Mouse (Mus musculus): ENCODE data around the gene Pde10a.
"Not testable (repeated sequence)": the region's sequence is repeated elsewhere in the genome, so short reads cannot be mapped to it uniquely, and the experiment has no call there.

Gene Pde10a

DNA sequence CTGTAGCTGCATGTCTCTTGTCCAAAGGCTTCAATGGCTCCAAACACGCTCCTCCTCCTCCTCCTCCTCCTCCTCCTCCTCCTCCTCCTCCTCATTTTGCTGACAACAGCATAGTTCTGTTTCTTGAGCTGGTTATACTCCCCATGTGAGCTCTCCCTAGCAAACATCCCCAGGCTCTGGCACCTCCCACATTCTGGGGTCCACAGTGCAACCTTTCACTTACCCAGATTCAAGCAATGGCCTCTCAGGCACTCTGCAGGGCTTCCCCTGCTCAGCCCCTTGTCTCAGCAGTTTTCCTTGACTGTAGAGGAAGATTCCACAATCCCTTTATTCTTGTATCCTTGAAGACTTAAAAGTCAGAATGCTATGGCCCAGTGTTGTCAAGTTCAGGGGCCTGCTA, 173.1 kb downstream of the Pde10a start:
- DNase-seq (ENCODE audit: low read depth, low spot score) = no peak

GRCm38 (mm10) chr17:8698793-8699192, 173.6 kb downstream of the Pde10a start:
- Histone ChIP-seq H3K36me3 (ENCODE audit: control insufficient read depth, insufficient read depth, low read length, poor library complexity, severe bottlenecking) (no peaks in the 10 kb centered on the region), H3K27me3 (ENCODE audit: control insufficient read depth, insufficient read depth, low read length, poor library complexity, severe bottlenecking) (no peaks in the 10 kb centered on the region)
- no peak for DNase-seq (ENCODE audit: low read depth, low spot score)

More for the DNA sequence above, 173.1 kb downstream of the Pde10a start:
- H3K36me3 ChIP-seq (ENCODE audit: control insufficient read depth, insufficient read depth, low read length, poor library complexity, severe bottlenecking) = no peaks in the 10 kb centered on the region
- H3K27me3 ChIP-seq (ENCODE audit: control insufficient read depth, insufficient read depth, low read length, poor library complexity, severe bottlenecking) = no peaks in the 10 kb centered on the region

DNA sequence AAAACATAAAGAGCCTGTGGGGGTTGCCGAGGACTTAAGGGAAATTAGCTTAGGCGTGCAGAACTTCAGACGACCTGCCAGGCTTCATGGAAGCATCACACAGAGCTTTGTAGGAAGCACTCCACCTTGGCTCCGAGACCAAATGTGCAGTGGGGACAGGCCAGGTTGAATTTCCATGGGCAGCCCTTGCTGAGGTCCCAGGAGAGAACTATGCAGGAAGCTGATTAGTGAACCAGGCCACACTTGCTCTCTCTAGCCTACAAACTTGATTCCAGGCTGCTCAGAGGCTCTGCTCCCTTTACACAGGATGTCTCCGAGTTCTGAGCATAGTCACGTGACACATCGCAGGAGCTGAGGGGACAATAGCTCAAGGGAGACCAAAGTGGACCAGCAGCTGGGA, 175.9 kb downstream of the Pde10a start:
- DNase-seq (ENCODE audit: low read depth, low spot score) = no peak
- Histone ChIP-seq H3K36me3 (ENCODE audit: control insufficient read depth, insufficient read depth, low read length, poor library complexity, severe bottlenecking) (no peaks in the 10 kb centered on the region), H3K27me3 (ENCODE audit: control insufficient read depth, insufficient read depth, low read length, poor library complexity, severe bottlenecking) (no peaks in the 10 kb centered on the region)

GRCm38 (mm10) chr17:8702503-8702902, 177.3 kb downstream of the Pde10a start:
- H3K36me3 ChIP-seq (ENCODE audit: control insufficient read depth, insufficient read depth, low read length, poor library complexity, severe bottlenecking) = no peaks in the 10 kb centered on the region

DNA sequence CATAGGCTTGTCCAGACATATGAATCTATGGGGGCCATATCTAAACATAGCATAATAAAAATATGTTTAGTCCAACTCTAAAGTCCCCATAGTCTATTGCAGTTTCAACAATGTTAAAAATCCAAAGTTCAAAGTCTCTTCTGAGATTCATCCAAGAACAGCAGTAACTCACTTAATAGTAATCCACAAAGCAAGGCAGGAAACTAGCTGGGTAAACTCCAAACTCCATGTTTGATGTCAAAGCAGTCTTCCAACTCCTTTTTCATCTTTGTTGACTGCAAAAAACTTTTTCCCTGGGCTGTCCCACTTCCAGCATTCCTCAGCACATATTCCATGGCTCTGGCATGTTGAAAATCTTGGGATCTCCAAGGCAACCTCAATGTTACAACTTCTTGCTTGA, 182.8 kb downstream of the Pde10a start:
- DNase-seq (ENCODE audit: low read depth, low spot score) = no peak
- Histone ChIP-seq H3K27me3 (ENCODE audit: control insufficient read depth, insufficient read depth, low read length, poor library complexity, severe bottlenecking) (no peaks in the 10 kb centered on the region), H3K36me3 (ENCODE audit: control insufficient read depth, insufficient read depth, low read length, poor library complexity, severe bottlenecking) (no peaks in the 10 kb centered on the region)

More at GRCm38 (mm10) chr17:8702503-8702902, 177.3 kb downstream of the Pde10a start:
- no peak for DNase-seq (ENCODE audit: low read depth, low spot score)
- no peaks in the 10 kb centered on the region for H3K27me3 ChIP-seq (ENCODE audit: control insufficient read depth, insufficient read depth, low read length, poor library complexity, severe bottlenecking)

- not testable (repeated sequence) for DNase-seq (ENCODE audit: low read depth, low spot score); H3K27me3 ChIP-seq (ENCODE audit: control insufficient read depth, insufficient read depth, low read length, poor library complexity, severe bottlenecking); H3K36me3 ChIP-seq (ENCODE audit: control insufficient read depth, insufficient read depth, low read length, poor library complexity, severe bottlenecking)
These were observed 187.6 kb downstream of the Pde10a start for GRCm38 (mm10) chr17:8712734-8713133.

- no peaks in the 10 kb centered on the region for H3K36me3 ChIP-seq (ENCODE audit: control insufficient read depth, insufficient read depth, low read length, poor library complexity, severe bottlenecking)
- no peaks in the 10 kb centered on the region for H3K27me3 ChIP-seq (ENCODE audit: control insufficient read depth, insufficient read depth, low read length, poor library complexity, severe bottlenecking)
- no peak for DNase-seq (ENCODE audit: low read depth, low spot score)
These were observed 195.8 kb downstream of the Pde10a start for GRCm38 (mm10) chr17:8720961-8721360.

DNA sequence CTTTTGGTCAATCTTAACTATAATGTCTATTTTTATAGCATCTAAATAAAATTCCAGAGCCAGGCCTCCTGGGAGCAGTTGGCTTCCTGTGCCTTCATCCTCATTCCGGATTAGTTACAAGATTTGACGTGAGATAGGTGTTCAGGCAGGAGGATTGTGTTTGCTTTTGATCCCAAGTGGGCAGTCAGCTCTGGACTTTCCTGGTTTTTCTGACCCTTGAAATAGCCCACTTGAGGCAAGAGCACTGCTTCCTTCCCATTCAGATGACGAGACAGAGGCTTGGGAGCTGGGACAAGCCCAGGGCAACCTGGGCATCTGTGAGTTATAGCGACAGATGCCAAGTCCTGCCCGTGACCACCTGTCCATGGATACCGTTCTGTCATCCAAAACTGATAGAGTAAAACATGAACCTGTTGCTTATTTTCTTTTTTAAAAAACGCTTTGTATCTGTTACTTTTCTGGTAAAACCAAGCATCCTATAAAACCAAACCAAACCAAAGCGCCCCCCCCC, 199.3 kb downstream of the Pde10a start:
- no peaks in the 10 kb centered on the region for H3K36me3 ChIP-seq (ENCODE audit: control insufficient read depth, insufficient read depth, low read length, poor library complexity, severe bottlenecking)
- no peaks in the 10 kb centered on the region for H3K27me3 ChIP-seq (ENCODE audit: control insufficient read depth, insufficient read depth, low read length, poor library complexity, severe bottlenecking)
- no peak for DNase-seq (ENCODE audit: low read depth, low spot score)

- DNase-seq (ENCODE audit: low read depth, low spot score) = no peak
- H3K27me3 ChIP-seq (ENCODE audit: control insufficient read depth, insufficient read depth, low read length, poor library complexity, severe bottlenecking) = no peaks in the 10 kb centered on the region
- H3K36me3 ChIP-seq (ENCODE audit: control insufficient read depth, insufficient read depth, low read length, poor library complexity, severe bottlenecking) = no peaks in the 10 kb centered on the region
These were observed 203.5 kb downstream of the Pde10a start for GRCm38 (mm10) chr17:8728646-8729045.

GRCm38 (mm10) chr17:8729808-8730207, 204.6 kb downstream of the Pde10a start:
- DNase-seq (ENCODE audit: low read depth, low spot score) = no peak
- no peaks in the 10 kb centered on the region for H3K27me3 ChIP-seq (ENCODE audit: control insufficient read depth, insufficient read depth, low read length, poor library complexity, severe bottlenecking)
- H3K36me3 ChIP-seq (ENCODE audit: control insufficient read depth, insufficient read depth, low read length, poor library complexity, severe bottlenecking) = no peaks in the 10 kb centered on the region

- DNase-seq (ENCODE audit: low read depth, low spot score) = no peak
- Histone ChIP-seq H3K27me3 (ENCODE audit: control insufficient read depth, insufficient read depth, low read length, poor library complexity, severe bottlenecking) (no peaks in the 10 kb centered on the region), H3K36me3 (ENCODE audit: control insufficient read depth, insufficient read depth, low read length, poor library complexity, severe bottlenecking) (no peaks in the 10 kb centered on the region)
These were observed 205.9 kb downstream of the Pde10a start for GRCm38 (mm10) chr17:8731073-8731472.

DNA sequence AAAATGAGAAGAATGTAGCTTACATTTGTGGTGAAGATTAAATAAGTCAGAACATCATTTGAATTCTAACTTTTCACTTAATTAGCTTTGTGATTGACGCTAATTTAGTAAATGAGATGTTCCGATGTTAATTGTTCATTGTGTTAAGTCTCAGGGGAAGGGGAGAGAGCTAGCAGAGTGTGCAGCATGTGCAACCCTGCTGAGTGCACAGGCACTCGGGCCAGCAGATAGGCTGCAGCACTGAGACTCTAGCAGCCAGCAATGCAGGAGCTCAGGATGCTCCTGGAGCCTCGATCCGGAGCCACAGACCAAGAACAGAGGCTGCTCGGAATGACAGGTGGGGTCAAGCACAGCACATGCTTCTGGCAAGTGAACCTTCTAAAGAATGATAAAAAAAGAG, 211.1 kb downstream of the Pde10a start:
- no peak for DNase-seq (ENCODE audit: low read depth, low spot score)
- H3K27me3 ChIP-seq (ENCODE audit: control insufficient read depth, insufficient read depth, low read length, poor library complexity, severe bottlenecking) = no peaks in the 10 kb centered on the region; the same call in 1 of the 2 replicates
- H3K36me3 ChIP-seq (ENCODE audit: control insufficient read depth, insufficient read depth, low read length, poor library complexity, severe bottlenecking) = no peaks in the 10 kb centered on the region

- Histone ChIP-seq H3K36me3 (ENCODE audit: control insufficient read depth, insufficient read depth, low read length, poor library complexity, severe bottlenecking) (no peaks in the 10 kb centered on the region), H3K27me3 (ENCODE audit: control insufficient read depth, insufficient read depth, low read length, poor library complexity, severe bottlenecking) (no peaks in the 10 kb centered on the region; the same call in 1 of the 2 replicates)
- DNase-seq (ENCODE audit: low read depth, low spot score) = no peak
These were observed 217.6 kb downstream of the Pde10a start for GRCm38 (mm10) chr17:8742772-8743171.

GRCm38 (mm10) chr17:8745334-8745733, 220.2 kb downstream of the Pde10a start:
- no peaks in the 10 kb centered on the region for H3K36me3 ChIP-seq (ENCODE audit: control insufficient read depth, insufficient read depth, low read length, poor library complexity, severe bottlenecking)
- no peaks in the 10 kb centered on the region; the same call in 1 of the 2 replicates for H3K27me3 ChIP-seq (ENCODE audit: control insufficient read depth, insufficient read depth, low read length, poor library complexity, severe bottlenecking)
- no peak for DNase-seq (ENCODE audit: low read depth, low spot score)

- DNase-seq (ENCODE audit: low read depth, low spot score) = no peak
- Histone ChIP-seq H3K27me3 (ENCODE audit: control insufficient read depth, insufficient read depth, low read length, poor library complexity, severe bottlenecking) (no peaks in the 10 kb centered on the region), H3K36me3 (ENCODE audit: control insufficient read depth, insufficient read depth, low read length, poor library complexity, severe bottlenecking) (no peaks in the 10 kb centered on the region)
These were observed 224.3 kb downstream of the Pde10a start for GRCm38 (mm10) chr17:8749426-8749825.

- DNase-seq (ENCODE audit: low read depth, low spot score) = no peak
- no peaks in the 10 kb centered on the region for H3K36me3 ChIP-seq (ENCODE audit: control insufficient read depth, insufficient read depth, low read length, poor library complexity, severe bottlenecking)
- H3K27me3 ChIP-seq (ENCODE audit: control insufficient read depth, insufficient read depth, low read length, poor library complexity, severe bottlenecking) = no peaks in the 10 kb centered on the region
These were observed 232.4 kb downstream of the Pde10a start for GRCm38 (mm10) chr17:8757576-8757975.
